Mouse (Mus musculus) C2C12 (cell line): ENCODE data around the gene Mbd5.

ENCODE experiments used
- CTCF ChIP-seq: IDR thresholded peaks from one replicate; pipeline ENCODE4 v1.5.1; 2011; ENCODE audit not compliant: control insufficient read depth, insufficient read depth, insufficient read length
- FOSL1 ChIP-seq: IDR thresholded peaks from one replicate; pipeline ENCODE4 v1.8.0; 2011; ENCODE audit warnings: mild to moderate bottlenecking, low read length; ENCODE audit not compliant: poor library complexity, insufficient read depth, severe bottlenecking

DNA sequence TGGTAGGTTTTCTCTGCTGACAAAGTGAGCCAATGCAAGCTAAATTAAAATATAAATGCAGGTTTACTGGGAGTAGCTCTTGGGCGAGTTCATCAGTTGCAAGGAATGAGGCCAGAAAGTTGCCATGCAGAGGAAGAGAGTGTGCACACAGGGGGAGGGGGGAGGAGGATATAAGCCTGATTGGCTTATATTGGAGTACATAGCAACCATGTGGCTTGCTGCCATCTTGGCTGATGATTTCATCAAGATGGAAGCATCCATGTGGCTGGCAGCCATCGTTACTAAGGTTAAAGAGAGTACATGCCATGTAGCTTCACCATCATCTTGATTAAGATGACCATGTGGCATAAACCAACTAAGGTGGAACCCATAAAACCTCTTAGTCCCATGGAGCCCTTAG is 395.0 kb downstream of the Mbd5 start:
- TF ChIP-seq CTCF: no peak
- TF ChIP-seq FOSL1: no peak
